Mouse (Mus musculus): ENCODE measurements at regions not wholly inside any gene's neighbourhood (a gene's known extent, or its start where the extent isn't known, plus 50 kb on each side); places are given as distances from the start of the nearest gene placed in this dataset.

- 48% methylated on average over 5 of the region's 5 CpGs for WGBS
- no peaks in the 10 kb centered on the region for H3K36me3 ChIP-seq (ENCODE audit: insufficient read depth, low read length)
- no peak overlapping the region for H3K4me3 ChIP-seq (ENCODE audit: low read length)
- no peaks in the 10 kb centered on the region for H3K27me3 ChIP-seq (ENCODE audit: insufficient read depth, low read length)
- DNase-seq (ENCODE audit: low spot score): peak; percentile 82
- peak; percentile 77 for TF ChIP-seq CTCF (IDR thresholded peaks at IDR 0.05; ENCODE audit: low read depth)
- no peak overlapping the region for H3K27ac ChIP-seq
- no peaks in the 10 kb centered on the region for H3K4me1 ChIP-seq (ENCODE audit: insufficient read depth, low read length)
- H3K9me3 ChIP-seq (ENCODE audit: low read length): no peaks in the 10 kb centered on the region
- 0 out of 2 replicates have a peak, but pooled peaks have one; percentile 40 for ATAC-seq
- no peak overlapping the region for H3K4me2 ChIP-seq (ENCODE audit: low read depth, low read length)
- H3K9ac ChIP-seq (replicated peaks; ENCODE audit: low read length): no peak overlapping the region
Observed at GRCm38 (mm10) chr13:31207709-31208108, 233.7 kb downstream of the Gm5447 start.

GRCm38 (mm10) chr13:31223016-31223415, 249.0 kb downstream of the Gm5447 start:
- no peak for ATAC-seq
- Histone ChIP-seq H3K4me2 (ENCODE audit: low read depth, low read length) (no peak overlapping the region), H3K36me3 (ENCODE audit: insufficient read depth, low read length) (no peaks in the 10 kb centered on the region), H3K27me3 (ENCODE audit: insufficient read depth, low read length) (no peaks in the 10 kb centered on the region), H3K9me3 (ENCODE audit: low read length) (no peaks in the 10 kb centered on the region), H3K4me1 (ENCODE audit: insufficient read depth, low read length) (no peaks in the 10 kb centered on the region), H3K27ac (no peak overlapping the region), H3K9ac (replicated peaks; ENCODE audit: low read length) (no peak overlapping the region), H3K4me3 (ENCODE audit: low read length) (no peak overlapping the region)
- WGBS: 84% methylated on average over 2 of the region's 2 CpGs
- DNase-seq (ENCODE audit: low spot score): no peak
- no peak for TF ChIP-seq CTCF (IDR thresholded peaks at IDR 0.05; ENCODE audit: low read depth)

- Histone ChIP-seq H3K27ac (no peak overlapping the region), H3K27me3 (ENCODE audit: insufficient read depth, low read length) (no peaks in the 10 kb centered on the region), H3K4me2 (ENCODE audit: low read depth, low read length) (no peak overlapping the region), H3K36me3 (ENCODE audit: insufficient read depth, low read length) (no peaks in the 10 kb centered on the region), H3K4me3 (ENCODE audit: low read length) (no peak overlapping the region), H3K9ac (replicated peaks; ENCODE audit: low read length) (no peak overlapping the region), H3K4me1 (ENCODE audit: insufficient read depth, low read length) (no peaks in the 10 kb centered on the region), H3K9me3 (ENCODE audit: low read length) (no peaks in the 10 kb centered on the region)
- DNase-seq (ENCODE audit: low spot score) (no peak), ATAC-seq (no peak)
- TF ChIP-seq CTCF (IDR thresholded peaks at IDR 0.05; ENCODE audit: low read depth): no peak
- 96% methylated on average over 6 of the region's 6 CpGs for WGBS
Observed at GRCm38 (mm10) chr13:31240546-31240945, 266.5 kb downstream of the Gm5447 start.

GRCm38 (mm10) chr13:31248996-31249395, 275.0 kb downstream of the Gm5447 start:
- Histone ChIP-seq H3K36me3 (ENCODE audit: insufficient read depth, low read length) (no peaks in the 10 kb centered on the region), H3K9me3 (ENCODE audit: low read length) (no peaks in the 10 kb centered on the region), H3K9ac (replicated peaks; ENCODE audit: low read length) (no peak overlapping the region), H3K27me3 (ENCODE audit: insufficient read depth, low read length) (no peaks in the 10 kb centered on the region), H3K27ac (no peak overlapping the region), H3K4me1 (ENCODE audit: insufficient read depth, low read length) (no peaks in the 10 kb centered on the region), H3K4me2 (ENCODE audit: low read depth, low read length) (no peak overlapping the region), H3K4me3 (ENCODE audit: low read length) (no peak overlapping the region)
- TF ChIP-seq CTCF (IDR thresholded peaks at IDR 0.05; ENCODE audit: low read depth): no peak
- DNase-seq (ENCODE audit: low spot score) (no peak), ATAC-seq (no peak)
- WGBS: 98% methylated on average over 3 of the region's 3 CpGs

- DNase-seq (ENCODE audit: low spot score): no peak
- Histone ChIP-seq H3K4me3 (ENCODE audit: low read length) (no peak overlapping the region), H3K27me3 (ENCODE audit: insufficient read depth, low read length) (no peaks in the 10 kb centered on the region), H3K4me1 (ENCODE audit: insufficient read depth, low read length) (no peaks in the 10 kb centered on the region), H3K4me2 (ENCODE audit: low read depth, low read length) (no peak overlapping the region), H3K27ac (no peak overlapping the region), H3K9ac (replicated peaks; ENCODE audit: low read length) (no peak overlapping the region), H3K9me3 (ENCODE audit: low read length) (no peaks in the 10 kb centered on the region), H3K36me3 (ENCODE audit: insufficient read depth, low read length) (no peaks in the 10 kb centered on the region)
- ATAC-seq: no peak
- WGBS: 75% methylated on average over 5 of the region's 5 CpGs
- no peak for TF ChIP-seq CTCF (IDR thresholded peaks at IDR 0.05; ENCODE audit: low read depth)
Observed at GRCm38 (mm10) chr13:31249525-31249924, 275.5 kb downstream of the Gm5447 start.

GRCm38 (mm10) chr13:31254016-31254415, 280.0 kb downstream of the Gm5447 start:
- 68% methylated on average over 4 of the region's 4 CpGs for WGBS
- H3K9ac ChIP-seq (replicated peaks; ENCODE audit: low read length): no peak overlapping the region
- no peak for TF ChIP-seq CTCF (IDR thresholded peaks at IDR 0.05; ENCODE audit: low read depth)
- ATAC-seq (no peak), DNase-seq (ENCODE audit: low spot score) (no peak)
- H3K4me3 ChIP-seq (ENCODE audit: low read length): no peak overlapping the region
- H3K27ac ChIP-seq: no peak overlapping the region
- H3K9me3 ChIP-seq (ENCODE audit: low read length): no peaks in the 10 kb centered on the region
- H3K27me3 ChIP-seq (ENCODE audit: insufficient read depth, low read length): no peaks in the 10 kb centered on the region
- no peaks in the 10 kb centered on the region for H3K4me1 ChIP-seq (ENCODE audit: insufficient read depth, low read length)
- H3K36me3 ChIP-seq (ENCODE audit: insufficient read depth, low read length): no peaks in the 10 kb centered on the region
- no peak overlapping the region for H3K4me2 ChIP-seq (ENCODE audit: low read depth, low read length)

GRCm38 (mm10) chr13:31254744-31255143, 280.7 kb downstream of the Gm5447 start:
- Histone ChIP-seq H3K36me3 (ENCODE audit: insufficient read depth, low read length) (no peaks in the 10 kb centered on the region), H3K9me3 (ENCODE audit: low read length) (no peaks in the 10 kb centered on the region), H3K27ac (no peak overlapping the region), H3K4me1 (ENCODE audit: insufficient read depth, low read length) (no peaks in the 10 kb centered on the region), H3K4me3 (ENCODE audit: low read length) (no peak overlapping the region), H3K4me2 (ENCODE audit: low read depth, low read length) (no peak overlapping the region), H3K27me3 (ENCODE audit: insufficient read depth, low read length) (no peaks in the 10 kb centered on the region), H3K9ac (replicated peaks; ENCODE audit: low read length) (no peak overlapping the region)
- ATAC-seq: no peak
- TF ChIP-seq CTCF (IDR thresholded peaks at IDR 0.05; ENCODE audit: low read depth): no peak
- 86% methylated on average over 3 of the region's 3 CpGs for WGBS
- no peak for DNase-seq (ENCODE audit: low spot score)
